Mouse (Mus musculus) layer of hippocampus, postnatal 25 days (tissue): ENCODE measurements around the gene Tmem91. TPM values are rescaled to one million over a fixed set of nuclear protein-coding genes. Genes with fewer than 3 reads are reported as not detected.
A peak's percentile ranks its signal among the peaks of the same experiment; 100 is the strongest.

Source experiments
- DNase-seq, 2 experiments: peaks; one replicate each; pipeline ENCODE4 v3.0.0; 2022; ENCODE audit warnings: mixed read lengths in 2 of 2, low spot score in 1 of 2; ENCODE audit errors: extremely low spot score in 1 of 2
- total RNA-seq, 2 experiments: library from RNA; stranded (reverse); gene quantifications; 2 replicates each; pipeline ENCODE4 v1.2.3; 2021

The Tmem91 gene
- total RNA-seq, 2 experiments from 2014 or later, result 12.7 to 16.5 TPM

DNA sequence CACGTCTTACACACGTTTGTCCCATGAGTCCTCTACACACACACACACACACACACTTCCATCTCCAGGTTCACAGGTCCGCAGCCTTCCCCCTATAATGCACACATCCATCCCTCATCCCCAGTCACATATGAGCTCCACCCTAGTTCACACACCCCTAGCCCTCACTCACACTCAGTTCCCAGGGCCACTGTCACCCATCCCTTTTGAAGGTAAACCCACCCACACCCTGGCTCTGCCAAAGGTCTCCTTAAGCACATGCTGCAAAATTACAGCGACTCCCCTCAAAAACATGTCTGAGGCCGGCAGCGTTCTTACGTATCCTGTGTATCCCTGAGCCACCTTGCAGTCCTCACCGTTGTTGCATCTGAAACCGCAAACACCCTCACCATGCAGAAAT lies 669 bp downstream of the Tmem91 start:
- no peak for DNase-seq

DNA sequence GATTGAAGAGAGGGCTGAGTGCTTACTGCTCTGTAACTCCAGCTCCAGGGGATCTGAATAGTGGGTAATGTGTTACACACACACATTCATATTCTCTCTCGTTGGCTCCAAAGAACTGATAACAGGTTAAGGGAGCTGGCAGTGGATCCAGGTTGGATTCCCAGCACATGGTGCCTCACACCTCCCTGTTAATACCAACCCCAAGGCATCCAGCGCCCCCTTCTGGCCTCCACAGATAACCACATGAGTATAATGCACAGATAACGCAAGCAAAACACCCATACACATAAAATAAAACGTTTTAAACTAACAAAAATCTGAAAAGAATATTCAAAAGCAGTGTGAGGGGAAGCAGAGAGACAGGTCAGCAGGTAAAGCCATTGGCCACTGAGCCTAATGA lies 2.5 kb downstream of the Tmem91 start:
- DNase-seq, result no peak

DNA sequence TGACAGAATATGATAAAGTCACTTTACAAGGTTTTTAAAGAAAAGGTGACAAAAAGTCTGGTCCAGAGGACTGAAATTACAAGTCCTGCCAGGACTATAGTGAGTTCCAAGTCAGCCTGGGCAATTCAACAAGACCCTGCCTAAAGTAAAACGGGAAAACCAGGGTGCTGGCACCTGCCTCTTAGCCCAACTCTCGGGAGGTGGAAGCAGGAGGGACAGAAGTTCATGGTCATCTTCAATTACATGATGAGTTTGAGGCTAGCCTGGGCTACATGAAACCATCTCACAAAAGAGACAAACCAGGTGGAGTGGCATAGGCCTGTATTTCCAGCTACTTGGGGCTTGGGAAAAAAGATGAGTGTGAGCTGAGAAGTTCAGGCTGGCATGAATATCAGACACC lies 3.3 kb downstream of the Tmem91 start:
- no peak for DNase-seq

GRCm38 (mm10) chr7:25670096-25670495 lies 4.9 kb downstream of the Tmem91 start:
- DNase-seq, result no peak

GRCm38 (mm10) chr7:25669631-25670030 lies 5.3 kb downstream of the Tmem91 start:
- DNase-seq, result no peak

DNA sequence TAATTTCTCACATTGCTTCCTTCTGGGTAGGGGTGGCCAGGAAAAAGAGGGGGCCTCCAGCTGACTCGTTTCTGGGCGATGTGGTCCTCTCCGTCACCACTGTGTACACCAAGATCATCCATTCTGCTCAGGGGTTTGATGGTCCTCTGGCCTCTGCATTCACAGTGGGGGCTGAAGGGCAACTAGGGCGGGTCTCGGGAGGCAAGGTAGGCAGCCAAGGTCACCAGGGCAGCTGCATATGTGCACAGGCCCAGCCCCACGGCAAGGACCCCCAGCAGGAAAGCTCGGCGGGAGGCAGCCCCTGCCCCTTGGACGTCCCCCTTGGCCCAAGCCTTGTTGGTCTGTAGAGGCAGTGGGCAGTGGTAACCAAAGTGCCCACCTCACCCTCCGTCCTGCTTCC lies 5.8 kb downstream of the Tmem91 start:
- DNase-seq, result no peak

DNA sequence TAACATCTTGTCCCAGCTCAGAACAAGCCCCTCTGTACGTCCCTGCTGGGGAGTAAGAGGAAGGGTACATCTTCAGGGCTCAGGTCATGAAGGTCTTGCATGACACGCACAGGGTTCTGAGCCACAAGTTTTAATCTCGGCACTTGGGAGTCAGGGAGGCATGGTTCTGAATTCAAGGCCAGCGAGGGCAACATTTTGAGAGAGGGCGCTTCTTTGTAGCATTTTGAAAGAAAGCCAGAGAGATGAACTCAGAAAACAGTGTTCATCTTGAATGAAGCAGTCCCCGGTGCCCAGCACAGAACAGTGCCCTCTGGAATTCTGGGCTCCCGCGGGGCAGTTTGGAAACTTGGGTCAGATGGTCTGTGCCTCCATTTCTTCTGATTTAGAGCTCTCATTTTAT lies 8.6 kb downstream of the Tmem91 start:
- DNase-seq, result no peak

- DNase-seq, result peak; percentile 90 to 93
Measured at GRCm38 (mm10) chr7:25658657-25659472, 16.1 kb downstream of the Tmem91 start, which contains the start of the genes Bckdha and Exosc5. Gene Bckdha (minus strand): TSS chr7:25658981. Gene Exosc5 (plus strand): TSS chr7:25659164.

DNA sequence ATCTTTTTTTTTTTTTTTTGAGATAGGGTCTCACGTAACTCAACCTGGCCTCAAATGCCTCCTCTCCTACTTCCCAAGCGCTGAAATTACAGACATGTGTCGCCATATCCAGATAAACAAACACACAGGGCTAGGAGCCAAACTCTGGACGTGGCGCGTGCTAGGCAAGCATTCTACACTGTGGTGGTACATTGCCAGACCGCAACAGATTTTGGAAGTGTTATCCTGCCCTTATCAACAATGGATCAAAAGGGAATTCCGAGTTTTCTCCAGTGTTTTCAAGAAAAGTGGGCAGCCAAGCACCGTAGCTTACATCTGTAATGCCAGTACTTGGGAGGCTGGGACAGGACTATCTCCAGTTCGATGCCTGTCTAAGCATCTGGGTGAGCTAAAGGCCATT lies 17.2 kb downstream of the Tmem91 start:
- no peak for DNase-seq

DNA sequence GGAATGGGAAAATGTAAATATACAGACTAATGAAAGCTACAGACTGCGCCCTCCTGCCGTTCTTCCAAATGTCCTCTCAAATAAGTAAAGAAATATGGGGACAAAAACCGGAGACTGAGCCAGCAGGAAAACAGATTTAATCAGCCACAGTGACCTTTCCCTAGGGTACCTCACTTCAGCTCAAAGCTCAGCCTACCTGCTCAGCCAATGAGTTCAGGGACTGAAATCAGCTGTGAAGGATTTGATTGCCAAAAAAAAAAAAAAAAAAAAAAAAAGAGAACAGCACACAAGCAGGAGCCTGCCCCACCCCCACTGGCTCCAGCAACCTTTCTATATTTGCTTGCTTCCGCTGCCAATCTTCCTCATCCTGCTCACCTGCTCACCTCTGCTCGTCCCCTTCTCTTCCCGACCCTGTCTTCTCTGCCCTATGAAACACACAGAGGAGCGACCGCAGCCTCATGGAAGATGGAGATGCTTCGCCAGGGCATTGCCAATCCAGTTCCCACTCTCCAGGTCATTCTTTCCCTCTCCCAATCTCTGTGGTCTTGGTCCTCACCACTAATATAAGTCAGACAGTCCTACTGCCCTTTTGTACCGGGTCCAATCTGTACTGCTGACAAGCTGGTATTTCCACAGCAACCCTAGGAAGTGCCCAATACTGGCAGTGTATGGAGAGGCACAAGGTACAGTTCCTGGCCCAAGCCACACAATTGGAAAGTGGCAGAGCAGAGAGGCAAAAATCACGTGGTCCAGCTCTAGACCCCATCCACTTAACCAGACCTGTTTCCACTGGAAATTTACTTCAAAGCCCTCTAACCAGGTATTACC lies 19.2 kb downstream of the Tmem91 start:
- no peak for DNase-seq

GRCm38 (mm10) chr7:25652244-25652759 lies 22.7 kb downstream of the Tmem91 start:
- no peak for DNase-seq

- DNase-seq, result no peak
Measured at GRCm38 (mm10) chr7:25651281-25651680, 23.7 kb downstream of the Tmem91 start.

- DNase-seq, result no peak
Measured at GRCm38 (mm10) chr7:25649839-25650238, 25.1 kb downstream of the Tmem91 start.

DNA sequence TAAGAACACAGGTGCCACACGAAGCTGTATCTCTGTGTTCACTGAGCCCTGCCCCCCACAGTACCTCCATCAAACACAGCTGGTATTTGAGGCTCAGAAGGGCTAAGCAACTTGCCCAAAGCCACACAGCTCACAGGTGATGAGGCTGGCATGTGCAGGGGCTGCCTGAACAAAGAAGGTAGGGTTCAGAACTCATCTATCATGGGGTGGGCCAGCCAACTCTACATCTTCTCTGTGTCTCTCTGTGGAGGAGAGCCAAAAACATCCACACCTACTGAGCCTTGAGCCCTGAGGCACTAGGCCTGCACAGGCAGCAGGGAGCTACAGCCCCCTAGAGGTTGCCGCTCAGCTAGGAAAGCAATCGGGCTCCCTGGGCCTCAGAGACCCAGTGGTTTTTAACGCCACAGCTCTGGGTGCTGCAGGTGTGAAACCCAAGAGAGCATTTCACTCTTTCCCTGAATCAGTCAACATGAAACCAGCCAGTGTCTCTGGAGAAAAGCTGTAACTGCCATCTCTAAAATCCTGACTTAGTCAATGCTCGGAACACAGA lies 27.3 kb downstream of the Tmem91 start:
- DNase-seq, result no peak

- DNase-seq, result no peak
Measured at GRCm38 (mm10) chr7:25645074-25645473, 29.9 kb downstream of the Tmem91 start.

DNA sequence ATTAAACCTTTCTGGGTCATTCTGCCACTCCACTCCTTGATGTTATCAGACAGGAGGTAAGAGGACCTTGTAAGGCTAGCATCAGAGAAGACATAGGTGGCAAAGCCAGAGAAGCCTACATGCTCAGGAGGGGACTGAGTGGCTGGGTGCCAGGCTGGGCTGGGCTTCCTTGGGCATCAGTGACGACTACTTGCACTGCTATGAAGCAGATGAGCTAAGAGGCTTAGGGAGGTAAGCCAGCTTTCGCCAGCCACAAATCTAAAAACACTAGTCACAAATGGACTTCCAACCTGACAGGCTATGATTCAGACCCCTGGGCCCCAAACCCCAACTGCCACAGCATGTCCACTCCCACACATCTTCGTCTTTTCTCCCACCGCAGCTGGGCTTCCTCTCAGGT lies 30.3 kb downstream of the Tmem91 start:
- no peak for DNase-seq

- no peak for DNase-seq
Measured at GRCm38 (mm10) chr7:25644136-25644535, 30.8 kb downstream of the Tmem91 start.

GRCm38 (mm10) chr7:25639754-25640153 lies 35.2 kb downstream of the Tmem91 start:
- no peak for DNase-seq

- DNase-seq, result no peak
Measured at GRCm38 (mm10) chr7:25637099-25637498, 37.9 kb downstream of the Tmem91 start.

GRCm38 (mm10) chr7:25636373-25636772 lies 38.6 kb downstream of the Tmem91 start:
- DNase-seq, result no peak

GRCm38 (mm10) chr7:25632679-25633078 lies 42.3 kb downstream of the Tmem91 start:
- DNase-seq, result no peak
